Mouse (Mus musculus) MEL (cell line): ENCODE results near the gene Tc2n.

ENCODE experiments used
- CTCF ChIP-seq, 3 experiments: IDR thresholded peaks in 2 of 3; conservative IDR thresholded peaks in 1 of 3; 2 replicates each; pipeline ENCODE4 v1.5.1; 2011 to 2012; ENCODE audit warnings: low read length in 3 of 3, low read depth in 2 of 3, mild to moderate bottlenecking in 2 of 3, improper control_type of control experiment in 1 of 3, inconsistent platforms in 1 of 3, mixed read lengths in 1 of 3, moderate library complexity in 1 of 3; ENCODE audit not compliant: control insufficient read depth in 1 of 3, insufficient read depth in 1 of 3, poor library complexity in 1 of 3, severe bottlenecking in 1 of 3
- EP300 ChIP-seq, 2 experiments: IDR thresholded peaks; 2 replicates each; pipeline ENCODE4 v1.6.1; 2011; ENCODE audit warnings: improper control_type of control experiment in 2 of 2, low read length in 2 of 2, low read depth in 1 of 2, mild to moderate bottlenecking in 1 of 2
- MAFK ChIP-seq: IDR thresholded peaks from 2 replicates; pipeline ENCODE4 v1.6.1; 2011; ENCODE audit warnings: low read depth, mild to moderate bottlenecking, low read length, improper control_type of control experiment, borderline replicate concordance

DNA sequence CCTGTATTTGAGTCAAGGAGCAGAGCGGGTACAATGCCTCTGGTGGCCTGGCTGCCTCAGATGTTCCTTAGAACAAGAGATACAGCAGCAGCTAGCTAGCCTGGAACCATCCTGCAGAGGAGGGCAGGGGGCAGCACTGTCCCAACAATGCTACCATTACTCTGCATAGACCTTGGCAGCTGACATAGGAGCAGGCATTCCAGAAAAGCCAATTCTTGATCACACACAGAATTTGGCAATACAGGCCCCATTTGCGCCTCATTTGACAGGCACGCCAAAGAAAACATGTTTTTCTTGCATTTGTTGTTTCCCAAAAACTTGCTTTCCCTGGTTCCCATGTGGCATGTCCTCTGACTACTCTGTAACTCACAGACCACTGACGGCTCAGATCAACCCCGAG lies 43.7 kb upstream of the Tc2n start:
- no peak for TF ChIP-seq EP300 (IDR thresholded peaks at IDR 0.05; ENCODE audit: low read depth in 1 of 2, low read length in 2 of 2)
- no peak for TF ChIP-seq CTCF (IDR thresholded peaks at IDR 0.05 in 2 of 3, conservative IDR thresholded peaks at IDR 0.05 in 1 of 3; ENCODE audit: control insufficient read depth in 1 of 3, insufficient read depth in 1 of 3, low read depth in 2 of 3, low read length in 3 of 3, poor library complexity in 1 of 3, severe bottlenecking in 1 of 3)
- TF ChIP-seq MAFK: no peak
